Mouse (Mus musculus) lung, postnatal 0 days (tissue): ENCODE measurements at regions not wholly inside any gene's neighbourhood (a gene's known extent, or its start where the extent isn't known, plus 50 kb on each side); places are given as distances from the start of the nearest gene placed in this dataset.

Experiments
- ATAC-seq: fragments of 200-750 bp; cut with Nextera tagmentation; 2 replicates; pipeline ENCODE4 v1.8.0; 2017; ENCODE audit warnings: moderate library complexity
- DNase-seq: peaks from one replicate; pipeline ENCODE4 v3.0.0-alpha.2; 2016; ENCODE audit warnings: low spot score
- H3K27ac ChIP-seq: fragments of 300-500 bp; sonication (generic); 2 replicates; pipeline ENCODE4 v1.5.1; 2014; ENCODE audit warnings: antibody characterized with exemption, mild to moderate bottlenecking, low read length, mixed read lengths
- H3K27me3 ChIP-seq: fragments of 300-500 bp; sonication (generic); replicated peaks from 2 replicates; pipeline ENCODE4 v1.6.1; 2014; ENCODE audit warnings: low read length, mixed read lengths; ENCODE audit not compliant: insufficient read depth
- H3K36me3 ChIP-seq: fragments of 300-500 bp; sonication (generic); 2 replicates; pipeline ENCODE4 v1.6.1; 2014; ENCODE audit warnings: low read length, mixed read lengths; ENCODE audit not compliant: insufficient read depth
- H3K4me1 ChIP-seq: fragments of 300-500 bp; sonication (generic); 2 replicates; pipeline ENCODE4 v1.6.1; 2014; ENCODE audit warnings: antibody characterized with exemption, low read depth, low read length, mixed read lengths; ENCODE audit not compliant: insufficient read depth
- H3K4me2 ChIP-seq: fragments of 300-500 bp; sonication (generic); replicated peaks from 2 replicates; pipeline ENCODE4 v1.6.1; 2014; ENCODE audit warnings: low read depth, mild to moderate bottlenecking, low read length, moderate library complexity, mixed read lengths
- H3K4me3 ChIP-seq: fragments of 300-500 bp; sonication (generic); 2 replicates; pipeline ENCODE4 v1.5.1; 2014; ENCODE audit warnings: low read depth, low read length
- H3K9ac ChIP-seq: fragments of 300-500 bp; sonication (generic); replicated peaks from 2 replicates; pipeline ENCODE4 v1.6.1; 2014; ENCODE audit warnings: low read depth, mild to moderate bottlenecking
- H3K9me3 ChIP-seq: fragments of 300-500 bp; sonication (generic); 2 replicates; pipeline ENCODE4 v1.6.1; 2016; ENCODE audit warnings: low read length, mixed read lengths
- CTCF ChIP-seq: IDR thresholded peaks from 2 replicates; pipeline ENCODE4 v1.5.1; 2016; ENCODE audit warnings: antibody characterized with exemption, mild to moderate bottlenecking
- EP300 ChIP-seq: IDR thresholded peaks from 2 replicates; pipeline ENCODE4 v1.6.1; 2016; ENCODE audit warnings: antibody characterized with exemption, mild to moderate bottlenecking, control low read depth
- WGBS: fragments of 180-500 bp; shearing (Covaris S2); extraction: QIAGEN DNeasy Blood & Tissue Kit; methylation state at CpG from one replicate; pipeline ENCODE4 v1.1.7; 2014; 5-methylcytosine and 5-hydroxymethylcytosine counted together

DNA sequence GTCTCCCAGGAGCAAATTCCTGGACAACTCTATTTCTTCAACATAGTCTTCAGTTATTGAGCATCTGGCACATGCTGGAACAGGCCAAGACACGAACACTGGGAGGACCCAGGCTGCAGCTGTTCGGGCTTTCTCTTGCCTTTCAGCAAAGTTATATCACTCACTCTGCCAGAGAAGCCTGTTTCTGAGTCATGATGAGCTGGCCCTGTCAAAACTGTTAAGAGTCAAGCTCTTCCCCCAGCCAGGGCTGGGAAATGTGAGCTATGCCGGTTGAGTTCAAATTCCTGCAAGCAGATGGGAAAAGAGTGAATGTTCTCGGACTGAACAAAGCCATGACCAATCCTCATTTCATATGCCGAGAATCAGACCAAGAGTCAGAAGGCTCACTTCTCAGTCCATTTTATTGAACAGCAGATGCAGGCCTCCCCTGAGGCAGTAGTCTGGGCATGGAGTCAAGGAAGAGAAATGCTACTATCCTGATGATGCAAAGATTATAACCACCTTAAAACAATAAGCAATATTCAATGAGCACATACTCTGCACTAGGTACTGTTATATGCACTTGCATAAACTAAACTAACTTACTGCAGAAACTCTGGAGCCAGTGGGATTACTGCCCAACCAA, 90.7 kb upstream of the Slc22a22 start:
- ATAC-seq (peak; percentile 26; the same call in 1 of the 2 replicates), DNase-seq (no peak)
- H3K27ac ChIP-seq: no peak overlapping the region

DNA sequence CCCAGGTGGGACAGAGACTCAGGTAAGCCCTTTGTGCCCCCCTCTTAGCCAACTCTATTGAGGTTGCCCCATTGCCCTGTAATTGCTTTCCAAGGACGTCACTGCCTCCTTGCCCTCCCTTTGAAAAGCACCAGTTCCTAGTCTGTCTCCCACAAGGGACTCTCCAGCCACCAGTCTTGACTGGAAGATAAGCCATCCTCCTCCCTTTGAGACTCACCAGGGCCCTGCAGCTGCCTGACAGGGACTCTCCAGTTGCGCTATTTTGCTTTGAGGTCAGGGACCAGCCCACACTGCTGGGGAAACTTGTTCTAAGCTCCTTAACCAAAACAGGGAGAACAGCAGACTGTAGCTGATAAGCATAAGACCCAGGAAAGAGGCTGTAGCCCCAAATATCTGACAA, 69.7 kb upstream of the Slc22a22 start:
- H3K4me3 ChIP-seq: no peak overlapping the region
- H3K9ac ChIP-seq: no peak overlapping the region
- H3K4me1 ChIP-seq: no peaks in the 10 kb centered on the region
- no peak overlapping the region for H3K27ac ChIP-seq
- 54% methylated on average over 2 of the region's 2 CpGs for WGBS
- no peak overlapping the region for H3K4me2 ChIP-seq
- ATAC-seq: no peak
- no peak for DNase-seq
- H3K36me3 ChIP-seq: no peaks in the 10 kb centered on the region
- H3K9me3 ChIP-seq: no peaks in the 10 kb centered on the region
- TF ChIP-seq EP300 (no peak), CTCF (no peak)
- H3K27me3 ChIP-seq: no peaks in the 10 kb centered on the region

More for the DNA sequence above, 90.7 kb upstream of the Slc22a22 start:
- H3K9me3 ChIP-seq: no peaks in the 10 kb centered on the region
- H3K9ac ChIP-seq: no peak overlapping the region
- no peak overlapping the region for H3K4me2 ChIP-seq
- H3K4me1 ChIP-seq: no peaks in the 10 kb centered on the region
- no peaks in the 10 kb centered on the region for H3K27me3 ChIP-seq
- TF ChIP-seq EP300 (no peak), CTCF (no peak)
- WGBS: 61% methylated on average over 5 of the region's 5 CpGs
- H3K36me3 ChIP-seq: no peaks in the 10 kb centered on the region
- no peak overlapping the region for H3K4me3 ChIP-seq

- no peak for TF ChIP-seq EP300
- no peak for TF ChIP-seq CTCF
- Histone ChIP-seq H3K4me3 (no peak overlapping the region), H3K4me1 (no peaks in the 10 kb centered on the region), H3K4me2 (no peak overlapping the region), H3K9me3 (no peaks in the 10 kb centered on the region), H3K9ac (no peak overlapping the region), H3K27ac (no peak overlapping the region), H3K27me3 (no peaks in the 10 kb centered on the region), H3K36me3 (no peaks in the 10 kb centered on the region)
- DNase-seq (no peak), ATAC-seq (no peak)
- WGBS: 83% methylated on average over 4 of the region's 4 CpGs
These were observed 67.7 kb upstream of the Slc22a22 start for GRCm38 (mm10) chr15:57545141-57545540.

DNA sequence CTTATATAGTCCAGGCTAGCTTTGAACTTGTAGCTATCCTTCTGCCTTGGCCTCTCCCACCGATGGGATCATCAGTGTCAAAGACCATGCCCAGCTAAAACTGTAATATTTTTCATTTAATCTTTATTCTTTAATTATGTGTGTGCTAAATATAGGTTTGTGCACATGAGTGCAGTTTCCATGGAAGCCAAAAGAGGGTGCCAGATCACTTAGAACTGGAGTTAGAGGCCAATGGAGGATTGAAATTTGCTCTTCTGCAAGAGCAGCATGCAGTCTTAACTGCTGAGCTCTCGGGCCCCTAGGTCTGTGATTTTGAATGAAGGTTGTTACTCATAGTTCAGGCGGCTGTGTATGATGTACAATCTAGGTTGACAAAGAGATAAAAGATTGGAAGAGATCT, 66.6 kb upstream of the Slc22a22 start:
- no peaks in the 10 kb centered on the region for H3K9me3 ChIP-seq
- ATAC-seq (no peak), DNase-seq (no peak)
- H3K4me2 ChIP-seq: no peak overlapping the region
- 62% methylated on average over 3 of the region's 3 CpGs for WGBS
- H3K9ac ChIP-seq: no peak overlapping the region
- H3K27me3 ChIP-seq: no peaks in the 10 kb centered on the region
- no peaks in the 10 kb centered on the region for H3K36me3 ChIP-seq
- TF ChIP-seq CTCF (peak; percentile 35), EP300 (no peak)
- H3K4me3 ChIP-seq: no peak overlapping the region
- H3K4me1 ChIP-seq: no peaks in the 10 kb centered on the region
- H3K27ac ChIP-seq: no peak overlapping the region

GRCm38 (mm10) chr15:57542630-57543029, 65.2 kb upstream of the Slc22a22 start:
- ATAC-seq (no peak), DNase-seq (no peak)
- 34% methylated on average over 3 of the region's 3 CpGs for WGBS
- H3K4me2 ChIP-seq: no peak overlapping the region
- TF ChIP-seq CTCF (no peak), EP300 (no peak)
- H3K4me3 ChIP-seq: no peak overlapping the region
- no peaks in the 10 kb centered on the region for H3K9me3 ChIP-seq
- H3K27ac ChIP-seq: no peak overlapping the region
- H3K9ac ChIP-seq: no peak overlapping the region
- H3K4me1 ChIP-seq: no peaks in the 10 kb centered on the region
- no peaks in the 10 kb centered on the region for H3K27me3 ChIP-seq
- no peaks in the 10 kb centered on the region for H3K36me3 ChIP-seq

DNA sequence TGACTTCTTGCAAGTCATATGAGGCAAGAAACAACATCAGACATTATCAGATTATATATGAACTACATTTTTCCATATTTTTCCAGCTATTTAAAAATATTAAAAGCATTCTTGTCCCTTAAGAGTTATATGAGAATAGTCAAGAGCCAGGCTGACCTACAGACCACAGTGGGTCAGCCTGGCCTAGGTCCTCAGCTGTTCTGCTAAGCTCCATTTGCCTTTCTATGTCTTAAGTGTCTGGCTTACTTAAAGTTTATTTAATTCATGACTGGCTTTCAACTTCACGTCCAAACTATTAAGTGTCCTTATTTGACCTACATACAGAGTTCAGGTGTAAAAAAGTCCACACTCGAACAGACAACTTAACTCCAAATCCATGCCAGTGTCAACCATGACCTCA, 58.1 kb upstream of the Slc22a22 start:
- ATAC-seq (no peak), DNase-seq (no peak)
- TF ChIP-seq EP300 (no peak), CTCF (no peak)
- H3K9ac ChIP-seq: no peak overlapping the region
- no peaks in the 10 kb centered on the region for H3K27me3 ChIP-seq
- no peak overlapping the region for H3K27ac ChIP-seq
- 43% methylated on average over 2 of the region's 2 CpGs for WGBS
- no peaks in the 10 kb centered on the region for H3K9me3 ChIP-seq
- H3K36me3 ChIP-seq: no peaks in the 10 kb centered on the region
- no peak overlapping the region for H3K4me2 ChIP-seq
- no peaks in the 10 kb centered on the region for H3K4me1 ChIP-seq
- H3K4me3 ChIP-seq: no peak overlapping the region
